Mouse (Mus musculus): Measurements from ENCODE around the gene Ralgps2.

The Ralgps2 gene

DNA sequence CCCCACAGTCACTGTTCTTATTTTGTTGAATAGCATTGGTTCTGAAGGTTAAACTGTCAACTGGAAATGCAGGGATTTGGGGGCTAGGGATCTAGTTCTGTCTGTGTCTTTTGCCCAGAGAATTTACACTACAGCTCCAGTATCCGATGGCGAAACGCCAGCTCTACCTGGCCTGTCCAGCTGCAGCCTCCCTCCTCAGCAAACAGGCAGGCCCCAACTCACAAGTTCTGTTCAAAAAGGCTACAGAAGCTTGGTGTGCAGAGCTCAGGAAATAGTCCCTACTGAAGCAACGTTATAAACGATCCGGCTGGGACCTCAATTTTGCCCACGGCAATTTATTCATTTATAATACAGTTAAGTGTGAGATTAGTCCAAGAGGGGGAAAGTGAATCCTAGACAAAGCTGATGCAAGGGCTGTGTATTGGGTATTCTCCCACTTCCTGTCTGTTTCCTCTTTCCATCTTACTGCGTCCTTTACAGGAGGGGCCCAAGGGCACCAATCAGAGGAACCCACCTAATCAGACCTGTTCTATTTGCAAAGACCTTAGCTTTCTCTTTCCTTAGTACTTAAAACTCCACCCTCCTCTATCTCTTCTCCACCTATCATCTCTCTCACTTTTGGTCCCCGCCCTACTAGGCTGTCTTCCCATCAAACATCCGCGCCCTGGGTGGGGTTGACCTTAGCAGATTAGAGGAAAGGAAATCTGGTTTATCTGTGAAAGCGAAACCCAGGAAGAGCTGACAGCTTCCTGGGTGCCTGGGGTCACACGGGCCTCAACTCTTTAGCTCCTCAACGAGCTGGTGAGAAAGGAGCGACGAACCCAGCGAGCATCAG is 16.7 kb upstream of the Ralgps2 start:
- DNase-seq (ENCODE audit: low spot score in 2 of 2): no peak

- no peak for DNase-seq (ENCODE audit: low spot score in 2 of 2)
These were observed 14.8 kb upstream of the Ralgps2 start for GRCm38 (mm10) chr1:156954216-156954615.

- DNase-seq (ENCODE audit: low spot score in 2 of 2): no peak
These were observed 10.9 kb upstream of the Ralgps2 start for GRCm38 (mm10) chr1:156950354-156950753.

DNA sequence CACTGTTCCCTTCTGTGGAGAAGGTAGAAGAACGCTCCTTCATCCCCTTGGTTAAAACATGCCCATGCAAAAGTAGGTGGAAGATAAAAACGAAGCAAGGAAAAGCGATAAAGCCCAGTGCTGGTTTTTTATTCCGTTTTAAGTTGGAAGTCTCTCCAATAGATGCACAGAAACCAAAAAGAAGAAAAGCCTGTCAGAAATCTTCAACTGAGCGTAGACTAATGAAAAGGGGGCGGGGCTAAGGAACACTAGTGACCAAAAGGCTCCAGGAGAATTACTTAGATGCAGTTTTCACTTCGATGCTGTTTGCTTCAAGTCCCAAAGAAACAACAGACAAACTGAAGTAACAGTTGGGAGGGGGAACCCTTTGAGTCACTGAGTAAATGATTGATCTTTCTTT is 1.2 kb upstream of the Ralgps2 start:
- DNase-seq (ENCODE audit: low spot score in 2 of 2): no peak

DNA sequence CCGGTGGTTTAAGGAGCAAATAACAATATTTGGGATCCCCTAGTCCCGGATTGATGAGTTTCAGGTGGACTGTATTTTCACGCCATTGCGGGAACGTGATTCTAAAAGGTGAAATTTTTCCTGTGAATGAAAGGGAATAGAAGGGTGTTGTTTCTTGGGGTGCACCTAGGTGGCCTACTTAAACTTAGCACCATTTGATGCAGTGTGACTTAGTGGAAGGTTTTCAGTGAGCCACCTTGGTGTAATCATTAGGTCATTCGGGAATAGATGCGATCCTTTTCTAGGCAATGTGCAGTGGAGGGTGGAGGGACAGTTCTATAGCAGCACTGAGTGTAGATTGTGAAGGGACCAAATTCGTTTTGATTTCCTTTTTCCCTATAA is 706 bp upstream of the Ralgps2 start:
- DNase-seq (ENCODE audit: low spot score in 2 of 2): no peak

DNA sequence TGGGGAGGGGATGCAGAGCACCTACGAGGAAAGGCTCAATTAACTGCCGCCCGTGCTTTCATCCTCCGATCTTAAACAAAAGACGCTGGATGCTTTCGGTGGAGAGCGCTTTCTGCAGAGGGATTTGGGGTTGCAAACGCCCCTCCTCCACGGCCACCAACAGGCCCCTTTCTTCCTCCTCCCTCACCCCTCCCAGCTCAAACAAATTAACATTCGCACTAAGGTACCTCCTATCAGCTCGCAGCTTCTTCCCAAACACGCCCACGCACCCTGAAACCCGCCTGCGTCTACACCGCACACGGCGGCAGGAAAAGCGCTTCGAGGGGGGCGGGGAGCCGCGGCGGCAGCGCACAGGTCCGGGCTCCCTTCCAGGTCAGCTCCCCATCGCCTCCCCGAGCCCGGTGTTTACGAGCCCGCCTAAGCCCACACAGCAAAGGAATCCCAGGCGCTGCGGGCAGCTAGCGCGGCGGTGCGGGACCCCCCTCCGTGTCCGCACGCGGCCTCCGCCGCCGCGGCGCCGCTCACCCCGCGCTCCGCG is 652 bp downstream of the Ralgps2 start:
- peak; percentile 42 for DNase-seq (ENCODE audit: low spot score in 2 of 2)

DNA sequence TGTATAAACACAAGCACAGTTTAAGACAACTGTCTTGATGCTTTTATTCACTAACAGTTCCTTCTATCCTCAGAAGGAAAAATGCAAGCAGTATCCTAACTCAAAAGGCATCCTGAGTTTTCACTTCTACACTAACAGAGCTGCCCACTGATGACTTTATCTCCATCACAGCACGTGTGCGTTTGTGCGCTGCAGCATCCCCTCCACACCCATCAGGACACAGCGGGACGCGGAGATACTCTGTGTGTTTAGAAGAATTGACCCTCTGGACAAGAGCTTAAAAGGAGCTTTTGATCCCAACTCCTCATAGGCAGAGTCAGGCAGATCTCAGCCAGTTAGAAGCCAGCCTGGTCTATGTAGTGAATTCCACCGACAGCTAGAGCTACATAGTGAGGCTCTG is 2.0 kb downstream of the Ralgps2 start:
- no peak for DNase-seq (ENCODE audit: low spot score in 2 of 2)

DNA sequence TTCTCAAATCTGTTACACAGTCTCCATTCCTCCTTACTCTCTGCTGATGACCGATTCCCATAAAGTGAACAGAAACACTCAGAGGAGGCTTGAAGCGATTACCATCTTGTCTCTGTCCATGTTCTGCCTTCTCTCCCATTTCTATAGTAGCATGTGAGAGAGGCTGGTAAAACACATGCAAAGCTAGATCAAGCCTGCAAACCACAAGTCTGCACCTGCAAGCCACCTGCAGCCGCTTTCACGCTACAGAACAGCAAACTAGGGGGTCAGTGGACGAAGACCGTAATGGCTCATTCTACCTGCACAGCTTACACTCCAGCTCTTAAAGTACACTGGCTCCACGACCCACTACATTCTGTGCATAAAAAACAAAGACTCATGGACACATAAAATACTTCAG is 5.7 kb downstream of the Ralgps2 start:
- no peak for DNase-seq (ENCODE audit: low spot score in 2 of 2)

- no peak for DNase-seq (ENCODE audit: low spot score in 2 of 2)
These were observed 7.2 kb downstream of the Ralgps2 start for GRCm38 (mm10) chr1:156932036-156932774.

- DNase-seq (ENCODE audit: low spot score in 2 of 2): no peak
These were observed 8.1 kb downstream of the Ralgps2 start for GRCm38 (mm10) chr1:156931106-156931870.

GRCm38 (mm10) chr1:156930263-156930662 is 9.2 kb downstream of the Ralgps2 start:
- no peak for DNase-seq (ENCODE audit: low spot score in 2 of 2)

- no peak for DNase-seq (ENCODE audit: low spot score in 2 of 2)
These were observed 11.2 kb downstream of the Ralgps2 start for GRCm38 (mm10) chr1:156928255-156928654.

- no peak for DNase-seq (ENCODE audit: low spot score in 2 of 2)
These were observed 15.9 kb downstream of the Ralgps2 start for GRCm38 (mm10) chr1:156923511-156923910.

- DNase-seq (ENCODE audit: low spot score in 2 of 2): no peak
These were observed 16.5 kb downstream of the Ralgps2 start for GRCm38 (mm10) chr1:156922921-156923320.

DNA sequence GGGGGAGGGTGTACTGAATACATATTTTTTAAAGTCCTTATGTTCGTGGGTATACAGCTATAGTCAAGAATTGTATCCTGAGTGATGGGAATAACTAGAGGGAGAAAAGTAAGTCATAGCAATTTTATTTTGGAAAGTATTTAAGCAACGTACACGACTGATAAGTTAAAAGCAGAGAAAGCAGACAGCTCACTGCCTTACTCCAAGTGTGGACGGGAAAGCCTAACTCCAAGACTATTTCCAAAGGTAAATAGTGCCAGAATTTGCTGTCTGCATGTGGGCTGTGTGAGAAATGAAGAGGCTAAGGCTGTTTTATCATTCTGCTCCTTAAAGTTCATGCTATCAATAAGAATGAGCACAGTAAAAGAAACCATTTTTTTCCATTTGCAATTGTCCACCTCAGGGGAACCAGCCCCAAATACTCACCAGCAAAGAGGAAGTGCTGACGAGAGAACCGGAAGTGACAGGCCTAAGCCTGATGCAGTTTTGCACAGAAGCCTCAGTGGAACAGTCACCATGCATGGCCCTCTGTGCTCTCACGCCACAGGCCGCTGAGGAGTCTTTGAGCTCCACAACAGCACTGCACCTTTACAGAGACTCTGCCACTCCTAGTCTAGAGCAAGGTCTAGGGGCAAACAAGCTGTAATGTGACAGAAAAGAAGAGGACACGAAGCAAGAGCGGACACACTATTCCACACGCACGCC is 18.0 kb downstream of the Ralgps2 start:
- DNase-seq (ENCODE audit: low spot score in 2 of 2): no peak

DNA sequence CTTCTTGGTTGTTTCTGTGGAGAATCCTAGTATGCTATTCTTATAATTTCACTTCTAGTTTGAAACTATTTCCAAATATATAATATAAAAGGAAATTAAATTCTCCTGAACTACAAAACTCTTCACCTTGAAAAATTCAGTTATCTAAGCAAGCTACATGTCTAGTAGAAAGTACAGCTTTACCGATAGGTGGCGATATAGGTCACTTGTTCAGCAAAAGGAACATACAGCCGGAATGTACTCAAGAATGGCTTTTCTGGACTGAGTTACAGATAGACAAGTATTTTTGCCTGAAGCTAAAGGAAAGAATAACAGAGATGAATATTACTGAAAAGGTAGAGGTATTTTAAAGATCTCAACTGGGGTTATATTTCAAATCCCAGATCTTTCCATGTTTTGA is 22.0 kb downstream of the Ralgps2 start:
- DNase-seq (ENCODE audit: low spot score in 2 of 2): no peak

- DNase-seq (ENCODE audit: low spot score in 2 of 2): no peak
These were observed 23.1 kb downstream of the Ralgps2 start for GRCm38 (mm10) chr1:156916361-156916760.

- no peak for DNase-seq (ENCODE audit: low spot score in 2 of 2)
These were observed 24.5 kb downstream of the Ralgps2 start for GRCm38 (mm10) chr1:156914942-156915341.

- no peak for DNase-seq (ENCODE audit: low spot score in 2 of 2)
These were observed 26.2 kb downstream of the Ralgps2 start for GRCm38 (mm10) chr1:156913190-156913589.

GRCm38 (mm10) chr1:156910948-156911347 is 28.5 kb downstream of the Ralgps2 start:
- DNase-seq (ENCODE audit: low spot score in 2 of 2): no peak

- DNase-seq (ENCODE audit: low spot score in 2 of 2): no peak
These were observed 29.6 kb downstream of the Ralgps2 start for GRCm38 (mm10) chr1:156909866-156910265.

All from urinary bladder, postnatal 36 days (tissue).